ENCODE assay signal across 20 mouse cellular contexts in the genomic region with DNA sequence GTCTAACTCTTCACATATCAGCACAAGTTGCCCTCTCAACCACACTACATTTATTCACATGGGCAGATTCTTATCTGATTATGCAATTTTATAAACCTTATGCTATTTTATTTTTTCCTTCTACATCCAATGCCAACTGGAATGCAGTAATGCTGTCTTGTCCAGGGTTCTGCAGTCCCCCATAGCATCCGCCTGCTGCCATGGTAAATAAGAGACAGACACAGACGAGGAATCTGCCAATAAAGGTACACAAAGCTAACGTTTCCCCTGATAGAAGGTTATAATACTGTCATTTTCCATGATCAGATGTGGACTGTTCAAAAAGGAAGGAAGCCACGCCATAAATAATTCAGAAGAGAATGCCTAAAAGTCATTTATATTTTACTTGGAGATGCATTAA. TPM values are rescaled to one million over a fixed set of nuclear protein-coding genes. Genes with fewer than 3 reads are reported as not detected.
DNase-seq lines count a peak whose midpoint lies in the region; ATAC-seq and TF ChIP-seq lines count a peak whose summit lies in the region.
"Had no signal": no experiment of that assay in that cellular context is flagged by ENCODE, and none has a peak within 500 bp of the region (broad histone marks: within the 10 kb centered on the region; RNA-seq: fewer than 3 reads in every experiment).

No protein-coding gene starts in this region.

- no peaks in the 10 kb centered on the region for H3K9me3 ChIP-seq in midbrain, embryonic 14.5 days (ENCODE audit: control insufficient read depth, low read length)
- H3K9me3 ChIP-seq in midbrain, postnatal 0 days (ENCODE audit: low read length), result no peaks in the 10 kb centered on the region
- H3K9me3 ChIP-seq in midbrain, embryonic 15.5 days, result no peaks in the 10 kb centered on the region
- H3K9me3 ChIP-seq: hindbrain, embryonic 12.5 days; hindbrain, embryonic 15.5 days had no signal

- no peak for TF ChIP-seq CTCF in midbrain, postnatal 0 days (IDR thresholded peaks at IDR 0.05)

- no peak overlapping the region for H3K4me3 ChIP-seq in midbrain, embryonic 14.5 days (replicated peaks; ENCODE audit: low read depth, low read length)
- no peak overlapping the region for H3K4me3 ChIP-seq in midbrain, postnatal 0 days (ENCODE audit: low read depth, low read length)
- no peak overlapping the region for H3K4me3 ChIP-seq in midbrain, embryonic 15.5 days
- H3K4me3 ChIP-seq: gastrocnemius, adult 2 months; hindbrain, embryonic 12.5 days; hindbrain, embryonic 15.5 days had no signal

- no peaks in the 10 kb centered on the region for H3K27me3 ChIP-seq in midbrain, embryonic 14.5 days (ENCODE audit: control insufficient read depth, insufficient read depth, low read length)
- no peaks in the 10 kb centered on the region for H3K27me3 ChIP-seq in midbrain, postnatal 0 days (ENCODE audit: insufficient read depth, low read length)
- no peaks in the 10 kb centered on the region for H3K27me3 ChIP-seq in midbrain, embryonic 15.5 days (replicated peaks)
- H3K27me3 ChIP-seq: hindbrain, embryonic 12.5 days; hindbrain, embryonic 15.5 days had no signal

- no peaks in the 10 kb centered on the region for H3K36me3 ChIP-seq in midbrain, embryonic 14.5 days (ENCODE audit: control insufficient read depth, insufficient read depth, low read length)
- H3K36me3 ChIP-seq in midbrain, postnatal 0 days (ENCODE audit: insufficient read depth, low read length), result no peaks in the 10 kb centered on the region
- H3K36me3 ChIP-seq in midbrain, embryonic 15.5 days (replicated peaks), result no peaks in the 10 kb centered on the region
- H3K36me3 ChIP-seq: hindbrain, embryonic 12.5 days; hindbrain, embryonic 15.5 days had no signal

- peak; percentile 35; the same call in 1 of the 2 replicates for ATAC-seq in midbrain, embryonic 14.5 days (ENCODE audit: low FRiP score, low TSS enrichment)
- ATAC-seq in midbrain, postnatal 0 days (ENCODE audit: low FRiP score), result no peak
- ATAC-seq in midbrain, embryonic 15.5 days (replicated peaks), result peak; percentile 34
- ATAC-seq: CD4-positive, CD25-positive, alpha-beta regulatory T cell, adult 4 months; forebrain, embryonic 14.5 days; forebrain, postnatal 0 days had no signal

- H3K4me2 ChIP-seq in midbrain, embryonic 14.5 days (ENCODE audit: low read length), result no peak overlapping the region
- no peak overlapping the region for H3K4me2 ChIP-seq in midbrain, postnatal 0 days (ENCODE audit: low read depth, low read length, poor library complexity, severe bottlenecking)
- no peak overlapping the region for H3K4me2 ChIP-seq in midbrain, embryonic 15.5 days
- H3K4me2 ChIP-seq: heart, embryonic 11.5 days; hindbrain, embryonic 12.5 days; hindbrain, embryonic 15.5 days had no signal

- peak; percentile 49 for DNase-seq in midbrain, embryonic 14.5 days
- DNase-seq in midbrain, postnatal 0 days (ENCODE audit: low spot score), result no peak
- DNase-seq in retina, embryonic 14.5 days (ENCODE audit: low spot score), result peak; percentile 38
- no peak for DNase-seq in ovary, postnatal 10 days (ENCODE audit: low spot score)
- DNase-seq in spleen, adult 12 weeks (ENCODE audit: low spot score), result no peak
- DNase-seq: adrenal gland, adult 2 months; adrenal gland, postnatal 14 days; cerebellum, adult 11-12 months; cerebellum, adult 8-10 months; cerebellum, postnatal 14 days; forebrain, postnatal 0 days; gastrocnemius, adult 2 months; gastrocnemius, postnatal 14 days; heart, adult 11 months had no signal

- H3K9ac ChIP-seq in midbrain, embryonic 14.5 days (replicated peaks; ENCODE audit: low read length), result no peak overlapping the region
- H3K9ac ChIP-seq in midbrain, postnatal 0 days (replicated peaks; ENCODE audit: low read length, poor library complexity, severe bottlenecking), result no peak overlapping the region
- H3K9ac ChIP-seq in midbrain, embryonic 15.5 days, result no peak overlapping the region
- H3K9ac ChIP-seq: forebrain, postnatal 0 days; hindbrain, embryonic 12.5 days; hindbrain, embryonic 15.5 days had no signal

- WGBS in midbrain, embryonic 14.5 days, result 62% methylated on average over 4 of the region's 4 CpGs
- 65% methylated on average over 4 of the region's 4 CpGs for WGBS in midbrain, postnatal 0 days
- WGBS in midbrain, embryonic 15.5 days, result 54% methylated on average over 4 of the region's 4 CpGs

- H3K4me1 ChIP-seq in midbrain, embryonic 14.5 days (ENCODE audit: control insufficient read depth, insufficient read depth, low read length), result no peaks in the 10 kb centered on the region
- no peaks in the 10 kb centered on the region for H3K4me1 ChIP-seq in midbrain, postnatal 0 days (ENCODE audit: insufficient read depth, low read length)
- 0 out of 2 replicates have a peak, but pooled peaks cover 2% of the 10 kb centered on the region for H3K4me1 ChIP-seq in midbrain, embryonic 15.5 days
- H3K4me1 ChIP-seq: hindbrain, embryonic 12.5 days; hindbrain, embryonic 15.5 days had no signal

- H3K27ac ChIP-seq in midbrain, embryonic 14.5 days (replicated peaks; ENCODE audit: low read depth, low read length), result 0 out of 2 replicates have a peak overlapping the region, but pooled peaks have one; percentile 50
- no peak overlapping the region for H3K27ac ChIP-seq in midbrain, postnatal 0 days (ENCODE audit: low read depth, low read length)
- 0 out of 2 replicates have a peak overlapping the region, but pooled peaks have one; percentile 14 for H3K27ac ChIP-seq in midbrain, embryonic 15.5 days
- H3K27ac ChIP-seq: gastrocnemius, adult 2 months; hindbrain, embryonic 12.5 days; hindbrain, embryonic 15.5 days had no signal

RNA-seq across cellular contexts. Expression of a gene that starts 54.7 kb away (rescaled TPM):
- polyA plus RNA-seq in midbrain, embryonic 14.5 days (2014; fragmentation: Nextera tagmentation; extraction: Ambion mirVana), result 12.2 and 15.7 TPM in 2 replicates
- total RNA-seq in midbrain, postnatal 0 days (2014; rRNA removed), result 20.0 and 21.6 TPM in 2 replicates
- polyA plus RNA-seq in midbrain, postnatal 0 days (2015; fragmentation: Nextera tagmentation; extraction: Ambion mirVana), result 11.6 and 17.8 TPM in 2 replicates
- polyA plus RNA-seq in midbrain, embryonic 15.5 days (2015; fragmentation: Nextera tagmentation; extraction: Ambion mirVana), result 10.6 and 13.0 TPM in 2 replicates

Comparison
In these comparisons a context has a peak if more than half of its experiments do, and no peak if none do; other contexts are left out.
1. DNase-seq: peak in midbrain, embryonic 14.5 days (single experiment) and retina, embryonic 14.5 days (single experiment); none in midbrain, postnatal 0 days (single experiment), ovary, postnatal 10 days (single experiment) and spleen, adult 12 weeks (single experiment).